Mouse (Mus musculus): ENCODE measurements around the gene Map7.

GRCm38 (mm10) chr10:20171209-20171608, 22.9 kb downstream of the Map7 start:
- no peak for TF ChIP-seq CTCF (IDR thresholded peaks at IDR 0.05; ENCODE audit: borderline replicate concordance, extremely low read depth, insufficient read depth, insufficient read length)
- no peak for TF ChIP-seq POLR2A (IDR thresholded peaks at IDR 0.05; ENCODE audit: borderline replicate concordance, extremely low read depth, insufficient read depth, insufficient read length, poor library complexity, severe bottlenecking)
